Mouse (Mus musculus): ENCODE measurements at regions not wholly inside any gene's neighbourhood (a gene's known extent, or its start where the extent isn't known, plus 50 kb on each side); places are given as distances from the start of the nearest gene placed in this dataset.

GRCm38 (mm10) chr12:13809291-13810154, 342.3 kb downstream of the Fam84a start:
- Histone ChIP-seq H3K4me2 (replicated peaks; ENCODE audit: low read depth, low read length) (no peak overlapping the region), H3K9me3 (ENCODE audit: control insufficient read depth, low read length) (no peaks in the 10 kb centered on the region), H3K27me3 (ENCODE audit: control insufficient read depth, insufficient read depth, low read length) (no peaks in the 10 kb centered on the region), H3K27ac (ENCODE audit: low read depth, low read length) (no peak overlapping the region), H3K36me3 (ENCODE audit: control insufficient read depth, insufficient read depth, low read length) (no peaks in the 10 kb centered on the region), H3K9ac (ENCODE audit: low read depth, low read length) (no peak overlapping the region), H3K4me3 (ENCODE audit: low read depth, low read length) (no peak overlapping the region), H3K4me1 (replicated peaks; ENCODE audit: control insufficient read depth, insufficient read depth, low read length) (no peaks in the 10 kb centered on the region)
- no peak for DNase-seq (ENCODE audit: low spot score)
- WGBS, result 82% methylated on average over 6 of the region's 6 CpGs
- no peak for ATAC-seq (ENCODE audit: low FRiP score)

GRCm38 (mm10) chr12:13779752-13780151, 372.1 kb downstream of the Fam84a start:
- DNase-seq (ENCODE audit: low spot score) (no peak), ATAC-seq (ENCODE audit: low FRiP score) (no peak)
- WGBS, result 86% methylated on average over 2 of the region's 2 CpGs
- H3K9ac ChIP-seq (ENCODE audit: low read depth, low read length), result no peak overlapping the region
- H3K4me1 ChIP-seq (replicated peaks; ENCODE audit: control insufficient read depth, insufficient read depth, low read length), result no peaks in the 10 kb centered on the region
- no peak overlapping the region for H3K4me2 ChIP-seq (replicated peaks; ENCODE audit: low read depth, low read length)
- H3K27ac ChIP-seq (ENCODE audit: low read depth, low read length), result no peak overlapping the region
- H3K4me3 ChIP-seq (ENCODE audit: low read depth, low read length), result no peak overlapping the region
- no peaks in the 10 kb centered on the region for H3K9me3 ChIP-seq (ENCODE audit: control insufficient read depth, low read length)
- no peaks in the 10 kb centered on the region for H3K36me3 ChIP-seq (ENCODE audit: control insufficient read depth, insufficient read depth, low read length)
- no peaks in the 10 kb centered on the region for H3K27me3 ChIP-seq (ENCODE audit: control insufficient read depth, insufficient read depth, low read length)

- Histone ChIP-seq H3K4me3 (ENCODE audit: low read depth, low read length) (no peak overlapping the region), H3K9ac (ENCODE audit: low read depth, low read length) (no peak overlapping the region), H3K27ac (ENCODE audit: low read depth, low read length) (no peak overlapping the region), H3K4me1 (replicated peaks; ENCODE audit: control insufficient read depth, insufficient read depth, low read length) (no peaks in the 10 kb centered on the region), H3K4me2 (replicated peaks; ENCODE audit: low read depth, low read length) (no peak overlapping the region), H3K36me3 (ENCODE audit: control insufficient read depth, insufficient read depth, low read length) (no peaks in the 10 kb centered on the region), H3K9me3 (ENCODE audit: control insufficient read depth, low read length) (no peaks in the 10 kb centered on the region), H3K27me3 (ENCODE audit: control insufficient read depth, insufficient read depth, low read length) (no peaks in the 10 kb centered on the region)
- 90% methylated on average over 1 of the region's 1 CpGs for WGBS
- DNase-seq (ENCODE audit: low spot score) (no peak), ATAC-seq (ENCODE audit: low FRiP score) (no peak)
Observed at GRCm38 (mm10) chr12:13776687-13777086, 375.2 kb downstream of the Fam84a start.

GRCm38 (mm10) chr12:13769696-13770095, 382.2 kb downstream of the Fam84a start:
- H3K27me3 ChIP-seq (ENCODE audit: control insufficient read depth, insufficient read depth, low read length), result no peaks in the 10 kb centered on the region
- H3K36me3 ChIP-seq (ENCODE audit: control insufficient read depth, insufficient read depth, low read length), result no peaks in the 10 kb centered on the region
- no peak overlapping the region for H3K4me3 ChIP-seq (ENCODE audit: low read depth, low read length)
- H3K4me2 ChIP-seq (replicated peaks; ENCODE audit: low read depth, low read length), result no peak overlapping the region
- 91% methylated on average over 2 of the region's 2 CpGs for WGBS
- ATAC-seq (ENCODE audit: low FRiP score) (no peak), DNase-seq (ENCODE audit: low spot score) (no peak)
- no peaks in the 10 kb centered on the region for H3K9me3 ChIP-seq (ENCODE audit: control insufficient read depth, low read length)
- H3K4me1 ChIP-seq (replicated peaks; ENCODE audit: control insufficient read depth, insufficient read depth, low read length), result no peaks in the 10 kb centered on the region
- H3K27ac ChIP-seq (ENCODE audit: low read depth, low read length), result no peak overlapping the region
- H3K9ac ChIP-seq (ENCODE audit: low read depth, low read length), result no peak overlapping the region

- H3K4me1 ChIP-seq (replicated peaks; ENCODE audit: control insufficient read depth, insufficient read depth, low read length), result no peaks in the 10 kb centered on the region
- ATAC-seq (ENCODE audit: low FRiP score) (no peak), DNase-seq (ENCODE audit: low spot score) (no peak)
- no peaks in the 10 kb centered on the region for H3K9me3 ChIP-seq (ENCODE audit: control insufficient read depth, low read length)
- no peak overlapping the region for H3K4me2 ChIP-seq (replicated peaks; ENCODE audit: low read depth, low read length)
- WGBS, result 87% methylated on average over 4 of the region's 4 CpGs
- H3K27ac ChIP-seq (ENCODE audit: low read depth, low read length), result no peak overlapping the region
- H3K27me3 ChIP-seq (ENCODE audit: control insufficient read depth, insufficient read depth, low read length), result no peaks in the 10 kb centered on the region
- H3K4me3 ChIP-seq (ENCODE audit: low read depth, low read length), result no peak overlapping the region
- H3K9ac ChIP-seq (ENCODE audit: low read depth, low read length), result no peak overlapping the region
- no peaks in the 10 kb centered on the region for H3K36me3 ChIP-seq (ENCODE audit: control insufficient read depth, insufficient read depth, low read length)
Observed at GRCm38 (mm10) chr12:13769156-13769555, 382.7 kb downstream of the Fam84a start.

GRCm38 (mm10) chr12:13766486-13766885, 385.4 kb downstream of the Fam84a start:
- Histone ChIP-seq H3K9ac (ENCODE audit: low read depth, low read length) (no peak overlapping the region), H3K27me3 (ENCODE audit: control insufficient read depth, insufficient read depth, low read length) (no peaks in the 10 kb centered on the region), H3K9me3 (ENCODE audit: control insufficient read depth, low read length) (no peaks in the 10 kb centered on the region), H3K36me3 (ENCODE audit: control insufficient read depth, insufficient read depth, low read length) (no peaks in the 10 kb centered on the region), H3K4me1 (replicated peaks; ENCODE audit: control insufficient read depth, insufficient read depth, low read length) (no peaks in the 10 kb centered on the region), H3K4me2 (replicated peaks; ENCODE audit: low read depth, low read length) (no peak overlapping the region), H3K4me3 (ENCODE audit: low read depth, low read length) (no peak overlapping the region), H3K27ac (ENCODE audit: low read depth, low read length) (no peak overlapping the region)
- 88% methylated on average over 3 of the region's 3 CpGs for WGBS
- ATAC-seq (ENCODE audit: low FRiP score) (no peak), DNase-seq (ENCODE audit: low spot score) (no peak)

GRCm38 (mm10) chr12:13753878-13754277, 398.0 kb downstream of the Fam84a start:
- H3K4me3 ChIP-seq (ENCODE audit: low read depth, low read length), result no peak overlapping the region
- no peak overlapping the region for H3K9ac ChIP-seq (ENCODE audit: low read depth, low read length)
- no peak for DNase-seq (ENCODE audit: low spot score)
- H3K27ac ChIP-seq (ENCODE audit: low read depth, low read length), result no peak overlapping the region
- no peaks in the 10 kb centered on the region for H3K9me3 ChIP-seq (ENCODE audit: control insufficient read depth, low read length)
- H3K36me3 ChIP-seq (ENCODE audit: control insufficient read depth, insufficient read depth, low read length), result no peaks in the 10 kb centered on the region
- H3K4me1 ChIP-seq (replicated peaks; ENCODE audit: control insufficient read depth, insufficient read depth, low read length), result no peaks in the 10 kb centered on the region
- no peaks in the 10 kb centered on the region for H3K27me3 ChIP-seq (ENCODE audit: control insufficient read depth, insufficient read depth, low read length)
- H3K4me2 ChIP-seq (replicated peaks; ENCODE audit: low read depth, low read length), result no peak overlapping the region
- ATAC-seq (ENCODE audit: low FRiP score), result no peak
- WGBS, result 76% methylated on average over 2 of the region's 2 CpGs

GRCm38 (mm10) chr12:13744323-13744931, 407.4 kb downstream of the Fam84a start:
- H3K9ac ChIP-seq (ENCODE audit: low read depth, low read length), result no peak overlapping the region
- H3K4me2 ChIP-seq (replicated peaks; ENCODE audit: low read depth, low read length), result no peak overlapping the region
- no peaks in the 10 kb centered on the region for H3K9me3 ChIP-seq (ENCODE audit: control insufficient read depth, low read length)
- H3K4me3 ChIP-seq (ENCODE audit: low read depth, low read length), result no peak overlapping the region
- no peak overlapping the region for H3K27ac ChIP-seq (ENCODE audit: low read depth, low read length)
- DNase-seq (ENCODE audit: low spot score) (no peak), ATAC-seq (ENCODE audit: low FRiP score) (no peak)
- H3K36me3 ChIP-seq (ENCODE audit: control insufficient read depth, insufficient read depth, low read length), result no peaks in the 10 kb centered on the region
- H3K4me1 ChIP-seq (replicated peaks; ENCODE audit: control insufficient read depth, insufficient read depth, low read length), result no peaks in the 10 kb centered on the region
- H3K27me3 ChIP-seq (ENCODE audit: control insufficient read depth, insufficient read depth, low read length), result no peaks in the 10 kb centered on the region
- WGBS, result 74% methylated on average over 2 of the region's 2 CpGs
